25 mouse cellular contexts compared by ENCODE assay signal in the genomic region with DNA sequence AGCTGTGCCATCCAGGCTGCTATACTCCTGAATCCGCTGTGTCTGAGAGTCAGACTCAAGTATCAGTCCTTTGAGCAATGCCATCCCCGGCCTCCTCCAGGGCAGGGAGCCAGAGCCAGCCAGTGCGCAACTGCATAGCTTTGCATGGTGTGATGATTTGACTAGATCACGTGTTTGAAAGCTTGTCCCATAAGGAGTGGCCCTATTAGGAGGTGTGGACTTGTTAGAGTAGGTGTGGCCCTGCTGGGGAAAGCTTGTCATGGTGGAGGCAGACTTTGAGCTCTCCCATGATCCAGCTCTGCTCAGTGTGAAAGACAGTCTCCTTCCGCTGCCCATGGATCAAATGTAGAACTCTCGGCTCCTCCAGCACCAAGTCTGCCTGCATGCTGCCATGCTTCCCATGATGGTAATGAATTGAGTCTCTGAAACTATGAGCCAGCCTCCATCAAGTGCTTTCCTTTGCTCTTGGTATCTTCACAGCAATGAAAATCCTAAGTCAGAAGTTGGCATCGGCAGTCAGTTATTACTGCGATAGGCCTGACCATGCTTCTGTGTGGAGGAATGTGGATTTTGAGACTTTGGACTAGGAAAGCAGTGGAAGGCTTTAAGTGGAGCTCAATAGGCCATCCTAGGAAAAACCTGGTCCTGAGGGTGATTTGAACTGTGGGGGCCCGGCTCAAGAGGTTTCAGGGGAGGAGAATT.
DNase-seq lines count a peak whose midpoint lies in the region; ATAC-seq lines count a peak whose summit lies in the region.
"Had no signal": no experiment of that assay in that cellular context is flagged by ENCODE, and none has a peak within 500 bp of the region (broad histone marks: within the 10 kb centered on the region; RNA-seq: fewer than 3 reads in every experiment).

No protein-coding gene starts in this region.

- WGBS in intestine, embryonic 16.5 days = 73% methylated on average over 9 of the region's 9 CpGs
- 82% methylated on average over 9 of the region's 9 CpGs for WGBS in stomach, embryonic 15.5 days
- 92% methylated on average over 9 of the region's 9 CpGs for WGBS in forebrain, embryonic 11.5 days

- H3K36me3 ChIP-seq in intestine, embryonic 16.5 days (ENCODE audit: control insufficient read depth, insufficient read depth, low read length) = no peaks in the 10 kb centered on the region
- H3K36me3 ChIP-seq in stomach, embryonic 15.5 days = no peaks in the 10 kb centered on the region
- no peaks in the 10 kb centered on the region for H3K36me3 ChIP-seq in forebrain, embryonic 11.5 days (ENCODE audit: control insufficient read depth, insufficient read depth, low read length)
- H3K36me3 ChIP-seq: hindbrain, embryonic 10.5 days; liver, embryonic 13.5 days; midbrain, embryonic 13.5 days; neural tube, embryonic 12.5 days had no signal

- peak; percentile 37 for DNase-seq in R1 (ENCODE audit: low read depth, low spot score)
- peak; percentile 70 for DNase-seq in kidney, postnatal 14 days
- DNase-seq in cerebellum, adult 11-12 months = no peak
- no peak for DNase-seq in adrenal gland, adult 2 months
- DNase-seq in forebrain, embryonic 11.5 days (ENCODE audit: low spot score) = no peak
- DNase-seq: adrenal gland, postnatal 10 days; cerebellum, adult 8-10 months; gastrocnemius, postnatal 14 days; heart, adult 11 months; liver, embryonic 13.5 days; lung, adult 2 months; lung, postnatal 36 days; right cerebral cortex, postnatal 14 days; thymus, adult 2 months had no signal

- no peak overlapping the region for H3K9ac ChIP-seq in intestine, embryonic 16.5 days (ENCODE audit: low read depth, low read length)
- no peak overlapping the region for H3K9ac ChIP-seq in stomach, embryonic 15.5 days
- H3K9ac ChIP-seq in forebrain, embryonic 11.5 days (ENCODE audit: low read length) = no peak overlapping the region
- H3K9ac ChIP-seq: liver, embryonic 13.5 days; midbrain, embryonic 13.5 days; neural tube, embryonic 12.5 days had no signal

- ATAC-seq in intestine, embryonic 16.5 days = peak; percentile 95
- ATAC-seq in stomach, embryonic 15.5 days (ENCODE audit: insufficient read depth, low FRiP score, low read depth) = 0 out of 2 replicates have a peak, but pooled peaks have one; percentile 35
- ATAC-seq in forebrain, embryonic 11.5 days (replicated peaks; ENCODE audit: low FRiP score) = no peak
- ATAC-seq: activated CD4-positive, CD25-positive, alpha-beta regulatory T cell, adult 4 months; forebrain, embryonic 14.5 days; hindbrain, embryonic 16.5 days; midbrain, embryonic 13.5 days had no signal

- no peak overlapping the region; the same call in 1 of the 2 replicates for H3K27ac ChIP-seq in intestine, embryonic 16.5 days (ENCODE audit: low read length)
- no peak overlapping the region for H3K27ac ChIP-seq in stomach, embryonic 15.5 days
- no peak overlapping the region for H3K27ac ChIP-seq in forebrain, embryonic 11.5 days (ENCODE audit: low read depth, low read length)
- H3K27ac ChIP-seq: hindbrain, embryonic 10.5 days; left cerebral cortex, adult 2 months; liver, embryonic 13.5 days; midbrain, embryonic 13.5 days; neural tube, embryonic 12.5 days had no signal

- H3K27me3 ChIP-seq in intestine, embryonic 16.5 days (replicated peaks; ENCODE audit: control insufficient read depth, insufficient read depth, low read length) = 0 out of 2 replicates have a peak, but pooled peaks cover 8% of the 10 kb centered on the region
- H3K27me3 ChIP-seq in stomach, embryonic 15.5 days (replicated peaks) = no peaks in the 10 kb centered on the region
- no peaks in the 10 kb centered on the region for H3K27me3 ChIP-seq in forebrain, embryonic 11.5 days (ENCODE audit: control insufficient read depth, insufficient read depth, low read length)
- H3K27me3 ChIP-seq: liver, embryonic 13.5 days; midbrain, embryonic 13.5 days; neural tube, embryonic 12.5 days had no signal

- H3K9me3 ChIP-seq in intestine, embryonic 16.5 days (ENCODE audit: control insufficient read depth, low read length) = no peaks in the 10 kb centered on the region
- no peaks in the 10 kb centered on the region for H3K9me3 ChIP-seq in stomach, embryonic 15.5 days
- H3K9me3 ChIP-seq in forebrain, embryonic 11.5 days (ENCODE audit: control insufficient read depth, low read length) = no peaks in the 10 kb centered on the region
- H3K9me3 ChIP-seq: hindbrain, embryonic 10.5 days; liver, embryonic 13.5 days; megakaryocyte, embryonic 14.5 days; midbrain, embryonic 13.5 days; neural tube, embryonic 12.5 days had no signal

- H3K4me3 ChIP-seq in intestine, embryonic 16.5 days (ENCODE audit: low read length) = no peak overlapping the region
- H3K4me3 ChIP-seq in stomach, embryonic 15.5 days (replicated peaks) = no peak overlapping the region
- no peak overlapping the region for H3K4me3 ChIP-seq in forebrain, embryonic 11.5 days (ENCODE audit: low read depth, low read length)
- H3K4me3 ChIP-seq: hindbrain, embryonic 10.5 days; left cerebral cortex, adult 2 months; liver, embryonic 13.5 days; megakaryocyte, embryonic 14.5 days; midbrain, embryonic 13.5 days; neural tube, embryonic 12.5 days had no signal

- H3K4me2 ChIP-seq in intestine, embryonic 16.5 days (ENCODE audit: low read depth, low read length) = no peak overlapping the region
- no peak overlapping the region for H3K4me2 ChIP-seq in stomach, embryonic 15.5 days
- no peak overlapping the region for H3K4me2 ChIP-seq in forebrain, embryonic 11.5 days (ENCODE audit: low read depth, low read length, severe bottlenecking)
- H3K4me2 ChIP-seq: heart, embryonic 11.5 days; liver, embryonic 13.5 days; midbrain, embryonic 13.5 days; neural tube, embryonic 12.5 days had no signal

- no peaks in the 10 kb centered on the region for H3K4me1 ChIP-seq in intestine, embryonic 16.5 days (ENCODE audit: control insufficient read depth, insufficient read depth, low read length)
- H3K4me1 ChIP-seq in stomach, embryonic 15.5 days = no peaks in the 10 kb centered on the region
- no peaks in the 10 kb centered on the region for H3K4me1 ChIP-seq in forebrain, embryonic 11.5 days (replicated peaks; ENCODE audit: control insufficient read depth, insufficient read depth, low read length)
- H3K4me1 ChIP-seq: liver, embryonic 13.5 days; neural tube, embryonic 12.5 days had no signal

Comparison
In these comparisons a context has a peak if more than half of its experiments do, and no peak if none do; other contexts are left out.
1. DNase-seq: peak in R1 (single experiment) and kidney, postnatal 14 days (single experiment); none in cerebellum, adult 11-12 months (single experiment), adrenal gland, adult 2 months (single experiment) and forebrain, embryonic 11.5 days (single experiment).